Mouse (Mus musculus): Measurements from ENCODE around the gene Gm13199. TPM values are rescaled to one million over a fixed set of nuclear protein-coding genes. Genes with fewer than 3 reads are reported as not detected.

Gene Gm13199
- not detected in 2 replicates for polyA plus RNA-seq (2021; fragmentation: Nextera tagmentation)
- long read RNA-seq, experiment 1, partial matches to known transcripts = 0 of 1 reads
- long read RNA-seq, experiment 1, other reads (novel, unspliced or antisense) = 0 of 1 reads
- long read RNA-seq, experiment 2 = 0 reads

GRCm38 (mm10) chr2:5862834-5863233 lies at the start of gene Gm13199:
Gene Gm13199, minus strand, starts transcription at chr2:5862934.

DNA sequence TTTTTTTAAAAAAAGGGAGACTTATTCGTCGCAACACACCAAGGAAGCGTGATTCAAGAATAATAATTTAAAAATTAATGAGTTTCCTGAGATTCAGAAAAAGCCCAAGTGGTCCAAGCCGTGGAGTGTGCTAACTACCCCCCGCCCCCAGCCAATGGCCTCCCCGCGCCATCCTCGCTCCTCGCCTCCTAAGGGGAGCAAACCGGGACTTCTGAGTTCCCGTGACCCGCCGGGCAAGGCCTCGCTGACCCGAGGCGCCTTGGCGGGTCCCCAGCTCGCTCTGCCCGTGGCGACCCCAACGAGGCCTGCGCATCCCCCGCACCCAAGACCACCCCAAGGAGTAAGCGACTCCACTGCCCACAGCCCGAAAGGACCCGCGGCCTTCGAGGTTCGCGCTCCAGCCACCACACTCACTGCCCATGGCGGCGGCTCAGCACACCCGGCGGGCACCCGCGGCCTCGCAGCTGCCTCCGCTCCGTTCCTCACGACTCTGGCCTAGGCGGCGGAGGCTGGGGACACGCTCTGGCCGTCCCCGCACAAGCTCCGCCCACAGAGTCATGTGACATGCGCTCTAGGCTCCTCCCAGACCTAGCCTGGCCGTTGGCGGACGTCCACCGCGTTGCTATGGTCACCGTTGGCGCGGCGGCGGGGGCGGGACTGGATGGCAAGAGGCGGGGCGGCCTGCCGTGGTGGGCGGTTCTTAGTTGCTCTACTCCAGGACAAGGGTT lies 32.3 kb upstream of the Gm13199 start, which contains the start of gene Sec61a2:
Sec61a2 (minus strand) TSS at position 590 of the 728 bp plus-strand sequence.

GRCm38 (mm10) chr2:5844873-5845631 lies 17.7 kb downstream of the Gm13199 start, which contains the start of the genes Nudt5 and Cdc123:
Gene Nudt5, plus strand, starts transcription at chr2:5845019.
Gene Cdc123, minus strand, starts transcription at chr2:5845164.

Other genes starting within 250 kb of the Gm13199 start
- 23.0 and 25.1 TPM in 2 replicates for gene Camk1d, start 148.4 kb downstream of the Gm13199 start, polyA plus RNA-seq (2021; fragmentation: Nextera tagmentation)
- 17.3 and 23.0 TPM in 2 replicates for gene Nudt5, start 17.9 kb downstream of the Gm13199 start, polyA plus RNA-seq (2021; fragmentation: Nextera tagmentation)
- 200 and 220 TPM in 2 replicates for gene Cdc123, start 17.8 kb downstream of the Gm13199 start, polyA plus RNA-seq (2021; fragmentation: Nextera tagmentation)
- gene Sec61a2, start 32.5 kb upstream of the Gm13199 start, polyA plus RNA-seq (2021; fragmentation: Nextera tagmentation) = 26.1 and 31.0 TPM in 2 replicates
- gene Dhtkd1, start 79.9 kb upstream of the Gm13199 start, polyA plus RNA-seq (2021; fragmentation: Nextera tagmentation) = 1.5 and 1.7 TPM in 2 replicates
- 4.9 and 7.0 TPM in 2 replicates for gene Upf2, start 88.5 kb upstream of the Gm13199 start, polyA plus RNA-seq (2021; fragmentation: Nextera tagmentation)